Mouse (Mus musculus) embryo, embryonic 10.5 days (tissue): ENCODE data around the gene Cbln1.

Experiments
- DNase-seq: peaks from one replicate; pipeline ENCODE4 v3.0.0-alpha.2; 2015; ENCODE audit warnings: low spot score

Cbln1 gene

GRCm38 (mm10) chr8:87472271-87473236 lies at the start of gene Cbln1:
Gene Cbln1 (minus strand): TSS chr8:87472609.
- peak; percentile 97 for DNase-seq

DNA sequence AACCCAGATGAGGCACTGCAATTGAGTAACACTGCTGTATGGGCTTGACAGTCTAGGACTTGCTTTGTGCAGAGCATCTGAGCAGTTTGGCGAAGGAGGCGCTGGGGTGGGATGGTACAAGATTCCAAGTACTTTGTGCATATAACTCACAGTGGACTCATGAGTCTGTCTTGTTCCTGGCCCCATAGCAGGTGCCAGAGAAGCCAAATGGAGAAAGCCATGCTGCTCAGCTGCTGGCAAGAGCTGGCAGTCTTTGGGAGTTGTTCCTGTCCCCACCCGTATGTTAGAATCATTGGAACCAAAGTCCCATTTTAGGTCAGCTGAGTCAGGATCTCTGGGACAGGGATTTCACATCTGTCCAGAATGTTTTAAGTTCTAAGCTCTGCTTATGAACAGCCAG lies 44.7 kb upstream of the Cbln1 start:
- DNase-seq, result no peak

- DNase-seq, result no peak
Observed at GRCm38 (mm10) chr8:87513796-87514195, 41.4 kb upstream of the Cbln1 start.

DNA sequence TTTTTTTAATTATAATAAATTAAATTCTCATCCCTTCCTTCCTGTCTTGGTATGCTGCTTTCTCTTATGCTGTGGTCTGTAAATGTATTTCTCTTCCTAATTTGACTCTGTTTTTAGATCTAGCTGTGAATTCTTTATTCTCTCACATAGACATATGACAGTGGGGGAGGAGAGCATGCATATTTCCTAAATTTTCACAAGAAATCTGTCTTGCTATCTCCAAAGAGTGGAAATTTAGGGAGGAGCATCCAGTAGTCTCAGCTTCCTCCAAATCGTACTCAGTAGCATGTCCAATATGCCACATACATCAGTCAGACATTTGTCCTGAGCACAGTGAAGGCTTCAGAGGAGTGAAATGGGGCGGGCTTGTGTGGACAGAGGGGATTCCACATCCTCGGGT lies 40.9 kb upstream of the Cbln1 start:
- DNase-seq, result no peak

DNA sequence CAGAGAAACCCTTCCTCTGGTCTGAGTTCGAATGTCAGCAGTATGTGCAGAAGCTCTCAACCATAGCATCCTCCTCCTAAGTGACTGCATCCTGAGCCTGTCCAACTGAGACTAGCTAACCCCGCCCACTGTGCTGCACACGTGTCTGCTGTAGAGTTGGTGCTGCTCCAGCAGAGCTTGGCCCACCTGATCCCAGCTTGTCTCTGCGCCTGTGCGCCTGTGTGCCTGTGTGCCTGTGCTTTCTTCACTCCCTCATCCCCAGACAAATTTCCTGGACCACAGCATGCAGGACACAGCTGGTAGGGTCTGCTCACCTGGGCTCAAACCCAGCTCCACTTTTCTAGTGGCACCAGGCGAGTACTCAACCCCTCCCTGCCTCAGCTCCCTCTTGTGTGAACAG lies 40.2 kb upstream of the Cbln1 start:
- no peak for DNase-seq

- no peak for DNase-seq
Observed at GRCm38 (mm10) chr8:87507046-87507445, 34.6 kb upstream of the Cbln1 start.

GRCm38 (mm10) chr8:87504441-87504840 lies 32.0 kb upstream of the Cbln1 start:
- DNase-seq, result no peak

DNA sequence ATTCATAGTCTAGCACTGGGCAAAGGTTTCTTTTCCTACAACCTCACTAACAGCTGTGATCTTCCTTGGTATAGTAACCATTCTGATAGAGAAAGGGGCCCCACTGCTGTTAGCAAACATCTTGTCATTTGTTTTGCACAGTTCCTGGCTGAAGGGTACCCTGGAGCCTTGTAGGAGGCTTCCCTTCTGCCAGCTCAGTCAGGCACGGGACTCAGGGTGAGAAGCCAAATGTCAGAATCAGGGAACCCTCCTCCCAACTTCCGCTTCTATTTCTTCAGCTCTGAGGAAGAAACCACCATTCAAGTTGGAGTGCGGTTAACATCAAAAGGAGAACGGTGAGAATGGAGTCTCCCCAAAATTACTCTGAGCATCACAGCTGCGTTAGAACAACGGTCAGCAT lies 30.3 kb upstream of the Cbln1 start:
- no peak for DNase-seq

GRCm38 (mm10) chr8:87497641-87498040 lies 25.2 kb upstream of the Cbln1 start:
- peak; percentile 54 for DNase-seq

DNA sequence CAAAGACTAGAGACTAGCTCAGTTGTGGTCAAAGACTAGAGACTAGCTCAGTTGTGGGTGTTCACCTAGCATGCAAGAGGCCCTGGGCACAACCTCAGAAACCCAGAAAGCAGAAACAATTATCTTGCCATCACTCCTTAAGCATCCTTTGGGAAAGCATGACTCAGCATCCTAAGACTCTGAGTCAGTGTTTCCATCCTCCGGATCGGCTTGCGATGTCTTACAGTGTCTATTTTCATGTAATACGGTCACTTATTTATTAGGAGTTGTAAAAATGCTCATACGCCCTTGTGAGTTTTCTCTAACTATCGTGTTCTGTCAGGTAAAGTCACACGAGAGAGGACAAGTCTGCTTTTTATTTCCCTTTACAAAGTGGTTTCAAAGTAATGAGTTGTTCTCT lies 24.1 kb upstream of the Cbln1 start:
- DNase-seq, result no peak

DNA sequence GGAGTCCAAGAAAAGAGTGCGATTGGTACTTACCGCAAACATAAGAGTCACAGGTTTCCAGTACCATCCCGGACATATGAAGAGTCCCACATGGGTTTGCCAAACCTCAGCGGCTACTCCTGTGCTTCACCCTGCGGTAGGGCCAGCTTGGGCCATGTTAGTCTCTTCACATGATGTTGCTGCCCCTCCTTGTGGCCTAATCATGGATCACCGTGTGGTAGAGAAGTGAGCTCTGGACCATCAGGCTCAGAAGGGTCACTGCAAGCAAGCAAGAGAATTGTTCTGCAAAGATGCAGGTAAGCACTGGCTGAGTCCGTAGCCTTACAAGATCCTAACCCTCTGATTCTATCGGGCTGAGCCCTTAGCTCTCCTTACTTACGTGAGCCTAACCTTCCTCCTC lies 22.5 kb upstream of the Cbln1 start:
- DNase-seq, result peak; percentile 35

- DNase-seq, result no peak
Observed at GRCm38 (mm10) chr8:87489841-87490415, 17.5 kb upstream of the Cbln1 start.

GRCm38 (mm10) chr8:87481396-87481795 lies 9.0 kb upstream of the Cbln1 start:
- DNase-seq, result no peak

- no peak for DNase-seq
Observed at GRCm38 (mm10) chr8:87478221-87478620, 5.8 kb upstream of the Cbln1 start.

DNA sequence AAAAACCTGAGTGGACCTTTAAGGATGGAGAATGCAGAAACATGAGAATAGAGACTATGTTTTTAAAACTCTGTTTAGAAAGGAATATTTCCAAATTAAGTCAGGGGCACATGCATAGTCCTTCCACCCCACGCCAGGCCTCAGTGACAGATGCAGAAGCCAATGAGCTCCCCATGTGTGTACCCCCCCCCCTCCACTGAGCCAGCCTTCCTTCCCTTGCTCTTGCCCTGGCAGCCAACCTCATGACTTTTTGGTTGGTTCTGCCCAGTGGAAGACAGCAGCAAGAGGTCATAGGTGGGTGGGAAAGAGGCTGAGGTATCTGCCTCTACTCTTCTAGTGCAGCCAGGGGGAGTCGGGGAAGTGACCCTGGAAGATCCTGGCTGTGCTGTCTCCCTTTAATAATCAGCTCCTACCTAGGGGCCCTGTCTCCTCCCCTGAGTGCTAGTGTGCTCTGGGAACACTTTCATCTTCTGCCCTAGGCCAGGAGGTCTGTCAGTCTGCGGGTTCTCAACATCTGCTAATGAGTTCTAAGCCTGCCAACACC lies 4.8 kb upstream of the Cbln1 start:
- no peak for DNase-seq

DNA sequence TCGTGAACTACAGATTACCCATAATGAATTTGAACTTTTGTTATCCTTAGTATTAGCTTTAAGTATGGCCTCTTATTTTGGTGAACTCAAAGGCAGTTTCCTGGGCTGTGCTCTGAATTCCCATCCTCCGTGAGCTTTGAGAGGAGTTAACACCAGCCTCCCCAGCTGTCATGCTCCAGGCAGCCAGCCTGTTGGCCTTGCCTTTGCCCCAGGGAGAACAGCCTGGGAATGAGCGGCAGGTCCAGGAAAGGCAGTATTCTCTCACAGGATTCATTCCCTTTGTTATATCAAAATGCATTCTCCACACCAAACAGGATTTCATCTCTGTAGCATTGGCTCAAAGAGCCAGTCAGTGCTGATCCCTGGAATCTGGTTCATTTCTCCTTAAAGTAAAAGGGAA lies 3.1 kb upstream of the Cbln1 start:
- peak; percentile 19 for DNase-seq

DNA sequence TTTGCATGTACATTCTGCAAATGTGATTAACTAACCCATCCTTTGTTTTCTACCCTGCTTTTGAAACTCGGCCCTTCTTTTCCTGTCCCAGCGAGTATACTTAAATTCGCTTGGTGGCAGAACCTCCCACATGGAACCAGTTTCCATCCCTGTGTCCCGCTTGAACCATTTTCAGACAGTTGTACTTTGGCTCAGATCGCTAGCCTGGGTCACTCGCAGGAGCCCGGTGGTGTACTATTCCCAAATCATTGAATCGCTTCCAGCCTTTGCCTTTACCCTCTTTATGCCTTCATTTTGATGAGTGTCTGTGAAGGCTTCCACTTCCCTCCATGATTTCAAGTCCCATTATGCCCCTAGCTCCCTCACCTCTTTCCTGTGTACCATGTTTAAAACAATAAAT lies 2.0 kb upstream of the Cbln1 start:
- DNase-seq, result no peak

DNA sequence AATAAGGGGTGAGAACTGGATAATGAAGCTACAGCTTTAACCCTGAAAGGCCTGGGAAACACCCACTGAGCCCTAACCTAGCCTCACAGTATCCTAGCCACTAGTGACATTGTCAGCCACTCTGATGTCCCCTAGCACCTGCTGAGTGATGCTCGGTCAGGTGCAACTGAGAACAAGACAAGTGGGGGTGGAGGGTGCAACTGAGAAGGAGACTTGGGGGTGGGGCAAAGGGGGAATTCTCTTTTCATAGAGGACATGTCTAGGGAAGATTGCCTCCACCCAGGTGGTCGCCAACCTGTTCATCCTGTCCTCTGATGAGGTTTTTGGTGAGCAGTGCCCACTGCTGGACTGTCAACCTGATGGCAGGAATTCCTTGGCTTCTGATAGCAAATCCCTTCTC lies 1.5 kb upstream of the Cbln1 start:
- no peak for DNase-seq

- peak; percentile 33 for DNase-seq
Observed at GRCm38 (mm10) chr8:87473314-87473713, 905 bp upstream of the Cbln1 start.

DNA sequence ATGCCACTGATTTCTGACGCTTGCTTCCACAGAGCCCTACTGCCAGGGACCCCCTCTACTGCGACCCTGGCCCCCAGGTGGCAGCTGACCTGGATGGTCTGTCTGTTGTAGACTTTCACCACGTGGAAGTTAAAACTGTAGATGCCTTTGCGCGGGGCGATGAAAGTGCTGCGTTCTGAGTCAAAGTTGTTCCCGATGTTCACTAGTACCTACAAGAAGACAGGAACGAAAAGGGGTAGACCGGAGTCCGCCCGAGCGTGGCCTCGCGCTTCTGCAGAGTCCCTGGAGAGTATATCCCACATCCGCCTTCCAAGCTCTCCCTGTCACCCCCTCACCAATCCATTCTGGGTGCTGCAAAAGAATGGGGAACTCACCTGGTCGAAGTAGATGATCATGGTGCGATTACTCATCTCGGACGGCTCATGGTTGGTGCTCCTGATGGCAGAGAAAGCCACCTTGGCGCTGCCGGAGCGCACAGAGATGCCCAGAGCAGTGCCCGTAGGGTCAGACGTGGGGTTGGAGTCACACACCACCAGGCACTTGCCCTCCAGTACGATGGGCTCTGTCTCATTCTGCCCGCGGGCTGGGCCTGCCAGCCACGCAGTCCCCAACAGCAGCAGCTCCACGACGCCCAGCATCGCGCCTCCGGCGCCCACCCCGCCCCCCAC lies 672 bp downstream of the Cbln1 start:
- DNase-seq, result peak; percentile 48

- DNase-seq, result peak; percentile 55
Observed at GRCm38 (mm10) chr8:87470834-87471602, 1.4 kb downstream of the Cbln1 start.
